Mouse (Mus musculus): Measurements from ENCODE around the gene Crisp2.
"Not testable (repeated sequence)": the region's sequence is repeated elsewhere in the genome, so short reads cannot be mapped to it uniquely, and the experiment has no call there.

Crisp2 gene

GRCm38 (mm10) chr17:40806953-40807572 lies at the start of gene Crisp2:
Crisp2 (minus strand) TSS chr17:40807003.
- no peak for DNase-seq

- no peak for DNase-seq
Observed at GRCm38 (mm10) chr17:40855065-40855464, 48.3 kb upstream of the Crisp2 start.

- DNase-seq = peak in 1 of 2 experiments; percentile 9
Observed at GRCm38 (mm10) chr17:40837308-40837707, 30.5 kb upstream of the Crisp2 start.

GRCm38 (mm10) chr17:40831870-40832269 lies 25.1 kb upstream of the Crisp2 start:
- no peak for DNase-seq

GRCm38 (mm10) chr17:40824549-40824948 lies 17.7 kb upstream of the Crisp2 start:
- peak in 1 of 2 experiments; percentile 57 for DNase-seq

- peak in 1 of 2 experiments; percentile 7 for DNase-seq
Observed at GRCm38 (mm10) chr17:40823817-40824216, 17.0 kb upstream of the Crisp2 start.

- DNase-seq = no peak
Observed at GRCm38 (mm10) chr17:40821477-40821876, 14.7 kb upstream of the Crisp2 start.

- no peak for DNase-seq
Observed at GRCm38 (mm10) chr17:40817340-40817943, 10.6 kb upstream of the Crisp2 start.

GRCm38 (mm10) chr17:40812259-40812658 lies 5.5 kb upstream of the Crisp2 start:
- no peak for DNase-seq

GRCm38 (mm10) chr17:40811560-40811959 lies 4.8 kb upstream of the Crisp2 start:
- DNase-seq = no peak

GRCm38 (mm10) chr17:40810934-40811333 lies 4.1 kb upstream of the Crisp2 start, which contains the start of gene Rhag:
Rhag (plus strand) TSS chr17:40811126.
- DNase-seq = no peak

- no peak for DNase-seq
Observed at GRCm38 (mm10) chr17:40808071-40808470, 1.3 kb upstream of the Crisp2 start.

GRCm38 (mm10) chr17:40806550-40806949 lies 253 bp downstream of the Crisp2 start:
- no peak for DNase-seq

GRCm38 (mm10) chr17:40802707-40803340 lies 4.0 kb downstream of the Crisp2 start:
- DNase-seq = no peak

- no peak for DNase-seq
Observed at GRCm38 (mm10) chr17:40793921-40794854, 12.6 kb downstream of the Crisp2 start.

GRCm38 (mm10) chr17:40789877-40790276 lies 16.9 kb downstream of the Crisp2 start:
- DNase-seq = no peak

GRCm38 (mm10) chr17:40767120-40767519 lies 39.7 kb downstream of the Crisp2 start:
- no peak for DNase-seq

- DNase-seq = no peak
Observed at GRCm38 (mm10) chr17:40763662-40764061, 43.1 kb downstream of the Crisp2 start.

GRCm38 (mm10) chr17:40731724-40732123 lies 75.1 kb downstream of the Crisp2 start:
- no peak for DNase-seq

GRCm38 (mm10) chr17:40731296-40731695 lies 75.5 kb downstream of the Crisp2 start:
- DNase-seq = no peak

- no peak for DNase-seq
Observed at GRCm38 (mm10) chr17:40726820-40727219, 80.0 kb downstream of the Crisp2 start, which contains the start of gene Esp1. Esp1 (plus strand) TSS chr17:40727120.

GRCm38 (mm10) chr17:40717055-40717454 lies 89.7 kb downstream of the Crisp2 start:
- DNase-seq = not testable (repeated sequence)

- no peak for DNase-seq
Observed at GRCm38 (mm10) chr17:40716273-40716672, 90.5 kb downstream of the Crisp2 start.
